ENCODE assay signal across 17 mouse cellular contexts in genomic region chr12:7662027-7662426, GRCm38 (mm10).
DNase-seq lines count a peak whose midpoint lies in the region; ATAC-seq and TF ChIP-seq lines count a peak whose summit lies in the region.
"Had no signal": no experiment of that assay in that cellular context is flagged by ENCODE, and none has a peak within 500 bp of the region (broad histone marks: within the 10 kb centered on the region; RNA-seq: fewer than 3 reads in every experiment).

No protein-coding gene starts in this region.

- H3K4me3 ChIP-seq in lung, embryonic 14.5 days (ENCODE audit: low read depth, low read length) = no peak overlapping the region
- H3K4me3 ChIP-seq: forebrain, embryonic 10.5 days; heart, adult 2 months; hindbrain, embryonic 10.5 days; megakaryocyte, embryonic 14.5 days had no signal

- no peak overlapping the region for H3K4me2 ChIP-seq in lung, embryonic 14.5 days

- H3K27me3 ChIP-seq in lung, embryonic 14.5 days (ENCODE audit: insufficient read depth, low read length) = no peaks in the 10 kb centered on the region
- H3K27me3 ChIP-seq: megakaryocyte, embryonic 14.5 days had no signal

- H3K27ac ChIP-seq in lung, embryonic 14.5 days (ENCODE audit: low read depth) = no peak overlapping the region
- H3K27ac ChIP-seq: forebrain, embryonic 10.5 days; heart, adult 2 months; hindbrain, embryonic 10.5 days; liver, embryonic 14.5 days had no signal

- 55% methylated on average over 3 of the region's 3 CpGs for WGBS in lung, embryonic 14.5 days

- H3K36me3 ChIP-seq in lung, embryonic 14.5 days (ENCODE audit: insufficient read depth) = no peaks in the 10 kb centered on the region
- H3K36me3 ChIP-seq: forebrain, embryonic 10.5 days; hindbrain, embryonic 10.5 days had no signal

- H3K9ac ChIP-seq in lung, embryonic 14.5 days = no peak overlapping the region
- H3K9ac ChIP-seq: liver, embryonic 14.5 days had no signal

- no peaks in the 10 kb centered on the region for H3K9me3 ChIP-seq in lung, embryonic 14.5 days (ENCODE audit: low read depth, low read length)
- H3K9me3 ChIP-seq: forebrain, embryonic 10.5 days; hindbrain, embryonic 10.5 days; megakaryocyte, embryonic 14.5 days had no signal

- DNase-seq in frontal cortex, postnatal 25 days (ENCODE audit: low spot score in 2 of 2) = no peak
- peak; percentile 19 for DNase-seq in lung, embryonic 14.5 days
- DNase-seq in lung, postnatal 4 days = no peak
- peak; percentile 4 for DNase-seq in 3T3-L1 (ENCODE audit: low read depth, low spot score)
- DNase-seq in brain, adult 2 months (ENCODE audit: low read depth, low spot score) = peak; percentile 59
- DNase-seq in thymus, postnatal 14 days = no peak
- DNase-seq: adrenal gland, adult 8-10 months; cerebellum, adult 9-11 months; gastrocnemius, postnatal 25 days; heart, adult 2 months; spleen, adult 18-20 months; thymus, adult 18-20 months had no signal

- TF ChIP-seq CTCF in lung, embryonic 14.5 days (IDR thresholded peaks at IDR 0.05; ENCODE audit: low read depth) = no peak

- ATAC-seq in frontal cortex, adult (ENCODE audit: low TSS enrichment) = peak; percentile 95
- no peak for ATAC-seq in lung, embryonic 14.5 days (ENCODE audit: insufficient read depth)

- no peaks in the 10 kb centered on the region for H3K4me1 ChIP-seq in lung, embryonic 14.5 days (ENCODE audit: insufficient read depth)
- H3K4me1 ChIP-seq: forebrain, embryonic 10.5 days; hindbrain, embryonic 10.5 days; megakaryocyte, embryonic 14.5 days had no signal

Comparison
In these comparisons a context has a peak if more than half of its experiments do, and no peak if none do; other contexts are left out.
1. DNase-seq: peak in lung, embryonic 14.5 days (single experiment), 3T3-L1 (single experiment) and brain, adult 2 months (single experiment); none in frontal cortex, postnatal 25 days (0 of 2), lung, postnatal 4 days (0 of 2) and thymus, postnatal 14 days (single experiment).